17 mouse cellular contexts compared by ENCODE assay signal in the genomic region with DNA sequence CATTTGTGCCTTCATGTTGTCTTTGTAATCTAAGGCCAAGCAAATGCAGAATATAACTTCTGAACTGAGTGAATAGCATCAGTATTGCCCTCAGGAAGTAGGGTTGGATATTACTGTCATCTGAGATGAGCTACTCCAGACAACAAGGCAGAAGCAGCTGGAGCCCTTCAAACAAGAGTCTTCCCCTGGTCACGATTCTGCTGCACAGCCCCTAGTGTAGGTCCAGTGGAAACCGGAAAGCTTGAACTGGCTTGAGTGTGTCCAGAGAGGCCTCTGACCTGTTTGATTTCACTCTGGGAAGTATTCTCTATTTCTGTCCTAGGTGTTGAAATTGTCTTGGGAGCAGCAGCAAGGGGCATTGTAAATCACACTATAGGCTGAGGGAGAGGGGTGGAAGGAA.
"Had no signal": no experiment of that assay in that cellular context is flagged by ENCODE, and none has a peak within 500 bp of the region (broad histone marks: within the 10 kb centered on the region; RNA-seq: fewer than 3 reads in every experiment).

No protein-coding gene starts in this region.

- H3K4me1 ChIP-seq: intestine, embryonic 15.5 days; limb, embryonic 12.5 days; limb, embryonic 15.5 days; midbrain, embryonic 12.5 days; midbrain, embryonic 15.5 days; neural tube, embryonic 13.5 days; stomach, embryonic 15.5 days had no signal

- H3K36me3 ChIP-seq: intestine, embryonic 15.5 days; limb, embryonic 12.5 days; limb, embryonic 15.5 days; midbrain, embryonic 12.5 days; midbrain, embryonic 15.5 days; neural tube, embryonic 13.5 days; stomach, embryonic 15.5 days had no signal

- H3K4me2 ChIP-seq: intestine, embryonic 15.5 days; limb, embryonic 12.5 days; limb, embryonic 15.5 days; lung, embryonic 14.5 days; midbrain, embryonic 12.5 days; midbrain, embryonic 15.5 days; neural tube, embryonic 13.5 days; stomach, embryonic 15.5 days had no signal

- H3K27ac ChIP-seq: intestine, embryonic 15.5 days; limb, embryonic 12.5 days; limb, embryonic 15.5 days; macrophage; midbrain, embryonic 12.5 days; midbrain, embryonic 15.5 days; neural tube, embryonic 13.5 days; stomach, embryonic 15.5 days had no signal

- H3K9me3 ChIP-seq: intestine, embryonic 15.5 days; limb, embryonic 12.5 days; limb, embryonic 15.5 days; midbrain, embryonic 12.5 days; midbrain, embryonic 15.5 days; neural tube, embryonic 13.5 days; stomach, embryonic 15.5 days had no signal

- DNase-seq: left cerebral cortex, postnatal 4 days; lung, embryonic 14.5 days; retina, postnatal 1 day; right cerebral cortex, postnatal 25 days; spleen, adult 18-20 months; thymus, postnatal 25 days had no signal

- ATAC-seq: hindbrain, embryonic 16.5 days; intestine, embryonic 15.5 days; lung, postnatal 0 days; midbrain, embryonic 15.5 days had no signal

- H3K27me3 ChIP-seq: intestine, embryonic 15.5 days; limb, embryonic 12.5 days; limb, embryonic 15.5 days; midbrain, embryonic 12.5 days; midbrain, embryonic 15.5 days; neural tube, embryonic 13.5 days; stomach, embryonic 15.5 days had no signal

- H3K9ac ChIP-seq: intestine, embryonic 15.5 days; limb, embryonic 12.5 days; limb, embryonic 15.5 days; lung, embryonic 14.5 days; midbrain, embryonic 12.5 days; midbrain, embryonic 15.5 days; neural tube, embryonic 13.5 days; stomach, embryonic 15.5 days had no signal

- H3K4me3 ChIP-seq: intestine, embryonic 15.5 days; limb, embryonic 12.5 days; limb, embryonic 15.5 days; midbrain, embryonic 12.5 days; midbrain, embryonic 15.5 days; myocyte; neural tube, embryonic 13.5 days; stomach, embryonic 15.5 days had no signal
